13 mouse cellular contexts compared by ENCODE assay signal in genomic region chr12:27502716-27503486, GRCm38 (mm10).
A peak's percentile ranks its signal among the peaks of the same experiment; 100 is the strongest.
DNase-seq lines count a peak whose midpoint lies in the region; ATAC-seq and TF ChIP-seq lines count a peak whose summit lies in the region.
"Had no signal": no experiment of that assay in that cellular context is flagged by ENCODE, and none has a peak within 500 bp of the region (broad histone marks: within the 10 kb centered on the region; RNA-seq: fewer than 3 reads in every experiment).

No protein-coding gene starts in this region.

- peaks cover 4% of the 10 kb centered on the region; the same call in 1 of the 2 replicates for H3K27me3 ChIP-seq in E14TG2a.4 (ENCODE audit: insufficient read depth, low read length)
- H3K27me3 ChIP-seq in embryonic facial prominence, embryonic 12.5 days: no peaks in the 10 kb centered on the region
- H3K27me3 ChIP-seq: hindbrain, embryonic 15.5 days; limb, embryonic 15.5 days; neural tube, embryonic 15.5 days had no signal

- TF ChIP-seq CTCF in E14TG2a.4 (conservative IDR thresholded peaks at IDR 0.05; ENCODE audit: low read length): 0 out of 2 replicates have a peak, but pooled peaks have one; percentile 11

- no peaks in the 10 kb centered on the region for H3K36me3 ChIP-seq in E14TG2a.4 (ENCODE audit: insufficient read depth, low read length)
- no peaks in the 10 kb centered on the region for H3K36me3 ChIP-seq in embryonic facial prominence, embryonic 12.5 days
- H3K36me3 ChIP-seq: hindbrain, embryonic 15.5 days; limb, embryonic 15.5 days; neural tube, embryonic 15.5 days had no signal

- H3K27ac ChIP-seq in embryonic facial prominence, embryonic 12.5 days: 0 out of 2 replicates have a peak overlapping the region, but pooled peaks have one; percentile 32
- H3K27ac ChIP-seq: hindbrain, embryonic 15.5 days; limb, embryonic 15.5 days; neural tube, embryonic 15.5 days had no signal

- peaks cover 15% of the 10 kb centered on the region for H3K4me1 ChIP-seq in E14TG2a.4 (replicated peaks; ENCODE audit: low read depth, low read length)
- H3K4me1 ChIP-seq in embryonic facial prominence, embryonic 12.5 days: peaks cover 27% of the 10 kb centered on the region

- no peak overlapping the region for H3K4me2 ChIP-seq in embryonic facial prominence, embryonic 12.5 days (replicated peaks)
- H3K4me2 ChIP-seq: hindbrain, embryonic 15.5 days; limb, embryonic 15.5 days; neural tube, embryonic 15.5 days had no signal

- peak; percentile 3 to 5 for DNase-seq in heart, adult 18-20 months
- DNase-seq in heart, adult 9 months (ENCODE audit: low spot score in 2 of 2): no peak
- DNase-seq in mesoderm, embryonic 11.5 days (ENCODE audit: low read depth, low spot score): peak; percentile 47
- DNase-seq in cerebellum, postnatal 25 days: no peak
- DNase-seq in T-cell, adult 2 months (ENCODE audit: low spot score): no peak
- no peak for DNase-seq in ovary, postnatal 10 days (ENCODE audit: low spot score)
- DNase-seq: thymus, adult 2 months had no signal

- WGBS in embryonic facial prominence, embryonic 12.5 days: 16% methylated on average over 6 of the region's 6 CpGs

- H3K9ac ChIP-seq in embryonic facial prominence, embryonic 12.5 days: no peak overlapping the region
- H3K9ac ChIP-seq: hindbrain, embryonic 15.5 days; limb, embryonic 15.5 days; neural tube, embryonic 15.5 days had no signal

- no peak overlapping the region; the same call in 1 of the 2 replicates for H3K4me3 ChIP-seq in E14TG2a.4 (replicated peaks; ENCODE audit: low read length)
- no peak overlapping the region for H3K4me3 ChIP-seq in embryonic facial prominence, embryonic 12.5 days
- H3K4me3 ChIP-seq: erythroblast, embryonic 14.5 days; hindbrain, embryonic 15.5 days; limb, embryonic 15.5 days; neural tube, embryonic 15.5 days had no signal

- H3K9me3 ChIP-seq in E14TG2a.4 (ENCODE audit: low read length): no peaks in the 10 kb centered on the region
- no peaks in the 10 kb centered on the region for H3K9me3 ChIP-seq in embryonic facial prominence, embryonic 12.5 days
- H3K9me3 ChIP-seq: hindbrain, embryonic 15.5 days; limb, embryonic 15.5 days; neural tube, embryonic 15.5 days had no signal

- peak; percentile 52; the same call in 1 of the 2 replicates for ATAC-seq in embryonic facial prominence, embryonic 12.5 days (ENCODE audit: insufficient number of reproducible peaks, insufficient read depth, low FRiP score, low TSS enrichment)

Comparison
In these comparisons a context has a peak if more than half of its experiments do, and no peak if none do; other contexts are left out.
1. DNase-seq: peak in heart, adult 18-20 months (2 of 2) and mesoderm, embryonic 11.5 days (single experiment); none in heart, adult 9 months (0 of 2), cerebellum, postnatal 25 days (0 of 2), T-cell, adult 2 months (single experiment) and ovary, postnatal 10 days (single experiment).